Mouse (Mus musculus): ENCODE measurements around the gene Lce1f.

Lce1f gene

DNA sequence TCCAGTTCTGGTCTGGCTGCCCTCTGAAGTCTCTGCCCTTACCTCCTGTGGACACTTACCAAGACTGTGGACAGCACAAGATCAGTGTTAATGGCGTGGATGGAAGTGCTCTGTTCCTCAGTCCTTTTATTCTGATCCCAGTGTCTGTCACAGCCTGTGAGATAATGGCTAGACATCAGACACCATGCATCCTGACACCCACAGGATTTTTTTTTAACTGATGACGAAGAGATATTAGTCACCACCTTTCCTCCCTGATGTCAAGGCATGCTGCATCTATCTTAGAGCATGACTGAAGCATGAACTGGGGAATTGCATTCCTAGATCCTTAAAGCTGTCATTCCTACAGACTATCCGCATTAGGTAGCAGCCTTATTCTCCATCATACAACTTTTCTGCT lies at the start of gene Lce1f:
Gene Lce1f, minus strand, starts transcription at position 101 of the 400 bp plus-strand sequence.
- DNase-seq: no peak

DNA sequence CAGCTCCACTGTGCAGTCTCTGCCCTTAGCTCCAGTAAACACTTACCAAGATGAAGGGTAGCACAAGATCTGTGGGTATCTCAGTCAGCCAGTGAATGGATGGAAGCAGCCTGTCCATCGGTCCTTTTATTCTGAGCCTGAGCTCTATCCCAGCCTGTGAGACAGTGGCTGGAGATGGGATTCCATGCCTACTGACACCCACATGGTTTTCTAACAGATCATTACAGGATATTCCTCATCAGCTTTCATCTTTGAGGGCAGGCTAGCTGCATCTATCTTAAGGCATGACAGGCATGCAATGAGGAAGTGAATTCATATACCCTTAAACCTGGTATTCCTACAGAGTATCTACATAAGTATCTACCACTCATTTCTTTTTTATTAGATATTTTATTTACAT lies 44.8 kb upstream of the Lce1f start, which contains the start of gene Lce1h:
Gene Lce1h, minus strand, starts transcription at position 101 of the 400 bp plus-strand sequence.
- DNase-seq: no peak

DNA sequence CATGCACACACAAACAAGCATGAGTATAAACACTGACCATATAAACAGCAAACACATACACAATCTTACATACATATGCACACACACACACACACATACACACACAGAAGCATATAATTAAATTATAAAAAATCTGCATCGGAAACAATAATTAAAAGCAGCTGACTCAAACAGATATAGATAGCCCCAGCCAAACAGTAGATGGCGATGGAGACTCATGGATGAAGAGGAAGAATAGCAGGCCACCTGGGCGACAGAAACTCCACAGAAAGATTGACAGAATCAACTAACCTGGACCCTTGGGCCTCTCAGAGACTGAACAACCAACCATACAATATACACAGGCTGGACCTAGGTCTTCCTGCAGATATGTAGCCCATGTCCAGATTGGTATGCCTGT lies 33.0 kb upstream of the Lce1f start:
- no peak for DNase-seq

DNA sequence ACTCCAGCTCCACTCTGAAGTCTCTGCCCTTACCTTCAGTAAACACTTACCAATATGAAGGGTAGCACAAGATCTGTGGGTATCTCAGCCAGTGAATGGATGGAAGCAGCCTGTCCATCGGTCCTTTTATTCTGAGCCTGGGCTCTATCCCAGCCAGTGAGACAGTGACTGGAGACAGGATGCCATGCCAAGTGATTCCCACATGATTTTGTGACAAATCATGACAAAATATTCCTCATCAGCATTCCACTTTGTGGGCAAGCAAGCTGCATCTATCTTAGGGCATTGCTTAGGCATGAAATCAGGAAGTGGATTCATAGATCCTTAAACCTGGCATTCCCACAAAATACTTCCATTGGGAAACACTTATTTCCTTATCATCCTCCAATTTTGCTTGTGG lies 32.1 kb upstream of the Lce1f start, which contains the start of gene Lce1g:
Gene Lce1g, minus strand, starts transcription at position 101 of the 400 bp plus-strand sequence.
- DNase-seq: no peak

DNA sequence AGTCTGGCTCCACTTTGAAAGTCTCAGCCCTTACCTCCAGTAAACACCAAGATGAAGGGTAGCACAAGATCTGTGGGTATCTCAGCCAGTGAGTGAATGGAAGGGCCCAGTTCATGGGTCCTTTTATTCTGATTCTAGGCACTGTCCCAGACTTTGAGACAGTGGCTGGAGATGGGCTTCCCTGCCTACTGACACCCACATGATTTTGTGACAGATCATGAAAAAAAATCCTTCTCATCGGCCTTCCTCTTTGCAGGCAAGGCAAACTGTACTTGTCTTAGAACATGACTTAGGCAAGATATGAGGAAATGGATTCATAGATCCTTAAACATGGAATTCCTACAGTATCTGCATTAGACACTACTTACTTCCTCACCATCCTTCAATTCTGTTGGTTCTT lies 18.8 kb upstream of the Lce1f start, which contains the start of gene Gm38119:
Gene Gm38119, minus strand, starts transcription at position 101 of the 400 bp plus-strand sequence.
- no peak for DNase-seq

- DNase-seq: no peak
Measured at GRCm38 (mm10) chr3:92722631-92723030, 2.5 kb upstream of the Lce1f start.

DNA sequence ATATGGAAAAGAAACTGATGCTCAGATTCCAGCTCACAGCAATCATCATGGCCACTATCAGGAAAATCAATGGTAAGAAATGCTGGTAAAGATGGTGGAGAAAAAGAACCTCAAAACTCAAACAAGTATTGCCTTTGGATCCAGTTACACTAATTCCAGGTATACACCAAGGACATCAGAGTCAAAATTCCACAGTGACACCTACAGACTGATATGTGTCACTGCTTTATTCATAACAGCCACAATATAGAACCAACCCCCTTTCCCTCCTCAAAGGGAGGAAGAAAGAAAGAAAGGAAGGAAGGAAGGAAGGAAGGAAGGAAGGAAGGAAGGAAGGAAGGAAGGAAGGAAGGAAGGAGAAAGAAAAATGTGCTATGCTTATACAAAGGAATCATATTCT lies 5.0 kb downstream of the Lce1f start:
- DNase-seq: no peak

GRCm38 (mm10) chr3:92708974-92709373 lies 11.2 kb downstream of the Lce1f start, which contains the start of gene Lce1e:
Lce1e (minus strand) TSS chr3:92709074.
- DNase-seq: no peak

GRCm38 (mm10) chr3:92694613-92695012 lies 25.5 kb downstream of the Lce1f start:
- no peak for DNase-seq

DNA sequence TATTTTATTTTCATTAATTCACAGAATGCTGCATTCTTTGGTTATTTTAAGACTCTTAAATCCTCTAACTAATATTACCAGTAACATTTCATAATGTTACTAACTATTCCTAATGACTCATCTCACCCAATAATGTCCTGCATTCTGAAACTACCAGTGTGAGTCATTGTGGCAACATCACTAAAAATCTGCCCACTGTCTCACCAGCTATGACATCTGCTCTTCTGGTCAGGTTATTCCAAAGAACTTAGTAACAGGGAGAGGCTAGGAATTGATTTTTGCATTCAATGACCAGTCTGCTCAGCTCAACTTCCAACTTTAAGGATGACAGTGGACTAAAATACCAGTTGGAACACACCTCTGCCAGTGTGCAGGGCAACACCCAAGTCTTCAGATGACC lies 28.5 kb downstream of the Lce1f start:
- DNase-seq: no peak

GRCm38 (mm10) chr3:92689154-92689553 lies 31.0 kb downstream of the Lce1f start:
- peak; percentile 42 for DNase-seq

GRCm38 (mm10) chr3:92687110-92687509 lies 33.0 kb downstream of the Lce1f start, which contains the start of gene Lce1d:
Lce1d (minus strand) TSS chr3:92687210.
- DNase-seq: no peak

DNA sequence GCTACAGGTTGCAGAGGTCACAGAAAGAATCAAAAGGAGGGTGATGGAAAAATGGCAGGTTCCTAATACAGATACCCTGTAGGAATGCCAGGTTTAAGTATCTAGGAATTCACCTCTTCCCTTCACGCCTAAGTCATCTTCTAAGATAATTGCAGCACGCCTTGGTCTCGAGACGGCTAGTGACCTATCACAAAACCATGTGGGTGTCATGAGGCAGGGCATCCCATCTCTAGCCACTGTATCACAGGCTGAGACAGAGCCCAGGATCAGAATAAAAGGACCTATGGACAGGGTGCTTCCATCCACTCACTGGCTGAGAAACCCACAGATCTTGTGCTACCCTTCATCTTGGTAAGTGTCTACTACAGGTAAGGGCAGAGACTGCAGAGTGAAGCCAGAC lies 41.2 kb downstream of the Lce1f start, which contains the start of gene Lce1c:
Gene Lce1c, plus strand, starts transcription at position 301 of the 400 bp plus-strand sequence.
- DNase-seq: no peak

GRCm38 (mm10) chr3:92670215-92670614 lies 49.9 kb downstream of the Lce1f start, which contains the start of gene Lce1a2:
Lce1a2 (minus strand) TSS chr3:92670315.
- no peak for DNase-seq
